Mouse (Mus musculus) MEL (cell line): ENCODE measurements at regions not wholly inside any gene's neighbourhood (a gene's known extent, or its start where the extent isn't known, plus 50 kb on each side); places are given as distances from the start of the nearest gene placed in this dataset.

Experiments
- DNase-seq: peaks from one replicate; pipeline ENCODE4 v3.0.0; 2011; ENCODE audit warnings: low read depth, low spot score
- H3K27ac ChIP-seq: 2 replicates; pipeline ENCODE4 v1.5.1; 2012; ENCODE audit warnings: low read depth, mild to moderate bottlenecking, control low read depth, low read length, moderate library complexity; ENCODE audit not compliant: control insufficient read depth
- H3K27me3 ChIP-seq, 2 experiments: fragments of 150-350 bp in 1 of 2; sonication (generic) in 1 of 2; 2 replicates each; pipeline ENCODE4 v1.6.1; 2012; ENCODE audit warnings: low read length in 2 of 2, mild to moderate bottlenecking in 2 of 2, improper control_type of control experiment in 1 of 2, moderate library complexity in 1 of 2; ENCODE audit not compliant: insufficient read depth in 2 of 2, control insufficient read depth in 1 of 2
- H3K36me3 ChIP-seq, 2 experiments: 2 replicates each; pipeline ENCODE4 v1.6.1; 2012 to 2014; ENCODE audit warnings: low read length in 2 of 2, improper control_type of control experiment in 1 of 2, inconsistent platforms in 1 of 2, mild to moderate bottlenecking in 1 of 2; ENCODE audit not compliant: insufficient read depth in 2 of 2, control insufficient read depth in 1 of 2
- H3K4me1 ChIP-seq, 2 experiments: fragments of 150-350 bp in 1 of 2; sonication (generic) in 1 of 2; 2 replicates each; pipeline ENCODE4 v1.6.1; 2012; ENCODE audit warnings: low read length in 2 of 2, improper control_type of control experiment in 1 of 2, mild to moderate bottlenecking in 1 of 2; ENCODE audit not compliant: insufficient read depth in 2 of 2, control insufficient read depth in 1 of 2
- H3K4me3 ChIP-seq, 2 experiments: fragments of 150-350 bp in 1 of 2; sonication (generic) in 1 of 2; 2 replicates each; pipeline ENCODE4 v1.5.1; 2012; ENCODE audit warnings: low read depth in 2 of 2, low read length in 2 of 2, mild to moderate bottlenecking in 2 of 2, moderate library complexity in 2 of 2, control low read depth in 1 of 2, improper control_type of control experiment in 1 of 2; ENCODE audit not compliant: control insufficient read depth in 1 of 2, insufficient read depth in 1 of 2
- H3K79me2 ChIP-seq: 2 replicates; pipeline ENCODE4 v1.6.1; 2012; ENCODE audit warnings: mild to moderate bottlenecking, low read length, moderate library complexity; ENCODE audit not compliant: control insufficient read depth, poor library complexity, insufficient read depth
- H3K9ac ChIP-seq: 2 replicates; pipeline ENCODE4 v1.6.1; 2012; ENCODE audit warnings: low read depth, mild to moderate bottlenecking, control low read depth, low read length, moderate library complexity; ENCODE audit not compliant: control insufficient read depth, poor library complexity, severe bottlenecking
- H3K9me3 ChIP-seq: fragments of 150-350 bp; sonication (generic); replicated peaks from 2 replicates; pipeline ENCODE4 v1.6.1; 2012; ENCODE audit warnings: mild to moderate bottlenecking, low read length, improper control_type of control experiment, moderate library complexity; ENCODE audit not compliant: insufficient read depth
- BHLHE40 ChIP-seq: IDR thresholded peaks from 2 replicates; pipeline ENCODE4 v1.6.1; 2012; ENCODE audit warnings: low read depth, mild to moderate bottlenecking, inconsistent platforms, low read length, improper control_type of control experiment, borderline replicate concordance
- CHD2 ChIP-seq: IDR thresholded peaks from 2 replicates; pipeline ENCODE4 v1.6.1; 2011; ENCODE audit warnings: low read length, improper control_type of control experiment
- CTCF ChIP-seq, 3 experiments: IDR thresholded peaks in 2 of 3; conservative IDR thresholded peaks in 1 of 3; 2 replicates each; pipeline ENCODE4 v1.5.1; 2011 to 2012; ENCODE audit warnings: low read length in 3 of 3, low read depth in 2 of 3, mild to moderate bottlenecking in 2 of 3, improper control_type of control experiment in 1 of 3, inconsistent platforms in 1 of 3, mixed read lengths in 1 of 3, moderate library complexity in 1 of 3; ENCODE audit not compliant: control insufficient read depth in 1 of 3, insufficient read depth in 1 of 3, poor library complexity in 1 of 3, severe bottlenecking in 1 of 3
- E2F4 ChIP-seq: IDR thresholded peaks from 2 replicates; pipeline ENCODE4 v1.6.1; 2011; ENCODE audit warnings: low read depth, low read length, improper control_type of control experiment, borderline replicate concordance
- EP300 ChIP-seq, 2 experiments: IDR thresholded peaks; 2 replicates each; pipeline ENCODE4 v1.6.1; 2011; ENCODE audit warnings: improper control_type of control experiment in 2 of 2, low read length in 2 of 2, low read depth in 1 of 2, mild to moderate bottlenecking in 1 of 2
- ETS1 ChIP-seq: IDR thresholded peaks from 2 replicates; pipeline ENCODE4 v1.6.1; 2012; ENCODE audit warnings: low read depth, mild to moderate bottlenecking, inconsistent platforms, low read length, improper control_type of control experiment, moderate library complexity
- GATA1 ChIP-seq: IDR thresholded peaks from 2 replicates; pipeline ENCODE4 v1.6.1; 2011; ENCODE audit warnings: low read depth, low read length, improper control_type of control experiment
- MAFK ChIP-seq: IDR thresholded peaks from 2 replicates; pipeline ENCODE4 v1.6.1; 2011; ENCODE audit warnings: low read depth, mild to moderate bottlenecking, low read length, improper control_type of control experiment, borderline replicate concordance
- MYB ChIP-seq: IDR thresholded peaks from 2 replicates; pipeline ENCODE4 v1.6.1; 2011; ENCODE audit warnings: mild to moderate bottlenecking, low read depth, low read length, improper control_type of control experiment
- MYC ChIP-seq: IDR thresholded peaks from 2 replicates; pipeline ENCODE4 v1.6.1; 2011; ENCODE audit warnings: low read depth, mild to moderate bottlenecking, low read length, improper control_type of control experiment, moderate library complexity
- NRF1 ChIP-seq: IDR thresholded peaks from 2 replicates; pipeline ENCODE4 v1.6.1; 2014; ENCODE audit warnings: low read depth, mild to moderate bottlenecking, inconsistent platforms, low read length, improper control_type of control experiment, moderate library complexity; ENCODE audit not compliant: poor library complexity, insufficient read depth, severe bottlenecking
- POLR2A ChIP-seq, 2 experiments: IDR thresholded peaks; 2 replicates each; pipeline ENCODE4 v1.6.1; 2011 to 2012; ENCODE audit warnings: low read length in 2 of 2, mild to moderate bottlenecking in 2 of 2, control low read depth in 1 of 2, improper control_type of control experiment in 1 of 2, low read depth in 1 of 2, moderate library complexity in 1 of 2; ENCODE audit not compliant: control insufficient read depth in 1 of 2, insufficient read depth in 1 of 2, poor library complexity in 1 of 2
- POLR2AphosphoS2 ChIP-seq: IDR thresholded peaks from 2 replicates; pipeline ENCODE4 v1.6.1; 2011; ENCODE audit warnings: low read length, improper control_type of control experiment
- SIN3A ChIP-seq: IDR thresholded peaks from 2 replicates; pipeline ENCODE4 v1.6.1; 2012; ENCODE audit warnings: low read length, improper control_type of control experiment, inconsistent platforms
- TBP ChIP-seq: IDR thresholded peaks from 2 replicates; pipeline ENCODE4 v1.8.0; 2011; ENCODE audit warnings: low read depth, low read length, improper control_type of control experiment
- USF2 ChIP-seq, 2 experiments: IDR thresholded peaks; 2 replicates each; pipeline ENCODE4 v1.6.1; 2011 to 2012; ENCODE audit warnings: improper control_type of control experiment in 2 of 2, low read length in 2 of 2, borderline replicate concordance in 1 of 2, inconsistent platforms in 1 of 2, low read depth in 1 of 2, mild to moderate bottlenecking in 1 of 2; ENCODE audit not compliant: insufficient read depth in 1 of 2
- ZKSCAN1 ChIP-seq: IDR thresholded peaks from 2 replicates; pipeline ENCODE4 v1.6.1; 2012; ENCODE audit warnings: low read depth, mild to moderate bottlenecking, inconsistent platforms, low read length, improper control_type of control experiment, moderate library complexity
- ZMIZ1 ChIP-seq: IDR thresholded peaks from 2 replicates; pipeline ENCODE4 v1.6.1; 2012; ENCODE audit warnings: low read depth, mild to moderate bottlenecking, inconsistent platforms, low read length, improper control_type of control experiment, moderate library complexity

DNA sequence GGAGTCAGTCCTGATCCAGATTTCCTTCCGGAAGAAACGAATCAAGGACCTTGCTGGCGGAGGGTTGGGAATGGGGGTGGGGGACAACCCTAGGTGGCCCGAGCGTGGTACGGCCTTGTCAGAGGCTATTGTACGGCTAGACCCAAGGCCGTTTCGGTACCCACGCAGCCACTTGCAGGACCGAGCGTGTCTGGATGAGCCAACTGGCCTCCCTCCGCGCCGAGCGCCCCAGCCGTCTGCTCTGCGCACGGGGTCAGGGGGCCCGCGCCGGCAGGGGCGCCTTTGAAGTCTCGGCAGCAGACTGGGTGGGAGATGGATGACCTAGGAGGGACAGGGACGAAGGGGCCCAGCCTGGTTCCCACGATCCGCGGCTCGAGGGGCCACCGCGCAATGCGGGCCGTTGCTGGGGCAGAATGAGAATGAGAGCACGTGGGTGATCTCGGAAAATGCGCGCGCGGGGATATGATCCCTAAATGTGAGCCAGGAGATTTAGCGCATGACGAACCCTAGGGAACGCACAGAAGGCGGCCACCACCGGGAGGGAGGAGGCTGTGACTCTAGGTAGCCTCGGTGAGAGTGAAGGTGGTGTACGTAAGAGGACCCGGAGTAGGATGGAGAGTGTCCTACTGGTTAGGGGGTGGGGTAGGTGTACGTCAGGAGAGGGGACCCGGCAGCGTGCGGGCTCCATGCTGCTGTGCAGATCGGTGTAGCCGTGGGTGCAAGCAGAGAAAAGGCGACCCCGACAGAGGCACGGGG, 76.2 kb upstream of the Hmga2 start:
- no peak for TF ChIP-seq ZMIZ1
- no peak for TF ChIP-seq MYB
- TF ChIP-seq CHD2: no peak
- TF ChIP-seq GATA1: no peak
- TF ChIP-seq ETS1: no peak
- TF ChIP-seq TBP: no peak
- no peak for TF ChIP-seq MYC
- no peak for TF ChIP-seq SIN3A
- TF ChIP-seq POLR2AphosphoS2: no peak
- TF ChIP-seq ZKSCAN1: no peak
- TF ChIP-seq CTCF (IDR thresholded peaks at IDR 0.05 in 2 of 3, conservative IDR thresholded peaks at IDR 0.05 in 1 of 3; ENCODE audit: control insufficient read depth in 1 of 3, insufficient read depth in 1 of 3, low read depth in 2 of 3, low read length in 3 of 3, poor library complexity in 1 of 3, severe bottlenecking in 1 of 3): no peak
- no peak for TF ChIP-seq E2F4
- H3K4me1 ChIP-seq: no peaks in the 10 kb centered on the region
- H3K79me2 ChIP-seq: no peaks in the 10 kb centered on the region
- no peaks in the 10 kb centered on the region for H3K36me3 ChIP-seq
- H3K4me3 ChIP-seq: no peak overlapping the region
- H3K9me3 ChIP-seq: no peaks in the 10 kb centered on the region
- no peaks in the 10 kb centered on the region for H3K27me3 ChIP-seq
- H3K9ac ChIP-seq: no peak overlapping the region
- H3K27ac ChIP-seq: no peak overlapping the region
- no peak for DNase-seq

DNA sequence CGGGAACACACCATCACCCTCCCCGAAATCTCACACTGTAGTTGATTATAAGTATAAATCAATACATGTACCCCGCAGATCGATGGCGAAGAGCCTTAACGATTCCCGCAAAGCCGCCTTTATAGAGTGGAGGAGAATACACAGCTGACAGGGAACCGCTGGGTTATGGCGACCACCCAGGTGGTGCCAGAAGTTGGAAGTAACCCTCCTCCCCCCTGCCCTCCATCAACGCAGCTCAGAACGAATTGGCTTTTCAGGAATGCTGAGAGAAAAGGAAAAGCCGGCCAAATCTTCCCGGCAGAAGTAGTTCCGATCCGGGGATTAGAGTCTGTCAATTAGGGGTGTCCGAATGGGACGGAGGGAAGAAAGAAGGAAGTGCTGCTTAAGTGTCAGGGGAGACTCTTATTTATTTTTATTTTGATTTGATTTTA, 75.6 kb upstream of the Hmga2 start:
- no peak overlapping the region for H3K9ac ChIP-seq
- H3K9me3 ChIP-seq: no peaks in the 10 kb centered on the region

More for the DNA sequence above, 75.6 kb upstream of the Hmga2 start:
- no peak for DNase-seq
- Histone ChIP-seq H3K4me1 (no peaks in the 10 kb centered on the region), H3K27ac (no peak overlapping the region), H3K4me3 (no peak overlapping the region), H3K36me3 (no peaks in the 10 kb centered on the region), H3K27me3 (no peaks in the 10 kb centered on the region), H3K79me2 (no peaks in the 10 kb centered on the region)
- TF ChIP-seq ZMIZ1 (no peak), POLR2AphosphoS2 (no peak), NRF1 (no peak), EP300 (IDR thresholded peaks at IDR 0.05; ENCODE audit: low read depth in 1 of 2, low read length in 2 of 2) (no peak), BHLHE40 (no peak), POLR2A (IDR thresholded peaks at IDR 0.05; ENCODE audit: control insufficient read depth in 1 of 2, insufficient read depth in 1 of 2, low read depth in 1 of 2, low read length in 2 of 2, poor library complexity in 1 of 2) (no peak), USF2 (IDR thresholded peaks at IDR 0.05; ENCODE audit: borderline replicate concordance in 1 of 2, insufficient read depth in 1 of 2, low read depth in 1 of 2, low read length in 2 of 2) (no peak), MAFK (no peak), SIN3A (no peak)
